Mouse (Mus musculus) megakaryocyte progenitor cell, adult 5-6 weeks (primary cell): ENCODE data around the gene Kif1bp. TPM values are rescaled to one million over a fixed set of nuclear protein-coding genes. Genes with fewer than 3 reads are reported as not detected.
"Not testable (repeated sequence)": the region's sequence is repeated elsewhere in the genome, so short reads cannot be mapped to it uniquely, and the experiment has no call there.

ENCODE experiments used
- ATAC-seq: replicated peaks from 2 replicates; pipeline ENCODE4 v1.8.0; 2016; ENCODE audit warnings: mild to moderate bottlenecking, moderate TSS enrichment, inconsistent platforms; ENCODE audit not compliant: poor library complexity
- total RNA-seq, 2 experiments: library from RNA; stranded (forward) in 1 of 2; stranded (reverse) in 1 of 2; fragments of 157-497, 149-512 nt in 1 of 2; fragments of 200-1000 nt in 1 of 2; gene quantifications; 2 replicates each; pipeline versions ENCODE4 v1.2.3 to v1.2.4; 2015 to 2017

Kif1bp gene
- total RNA-seq, 2 experiments from 2014 or later: 19.4 to 26.5 TPM

DNA sequence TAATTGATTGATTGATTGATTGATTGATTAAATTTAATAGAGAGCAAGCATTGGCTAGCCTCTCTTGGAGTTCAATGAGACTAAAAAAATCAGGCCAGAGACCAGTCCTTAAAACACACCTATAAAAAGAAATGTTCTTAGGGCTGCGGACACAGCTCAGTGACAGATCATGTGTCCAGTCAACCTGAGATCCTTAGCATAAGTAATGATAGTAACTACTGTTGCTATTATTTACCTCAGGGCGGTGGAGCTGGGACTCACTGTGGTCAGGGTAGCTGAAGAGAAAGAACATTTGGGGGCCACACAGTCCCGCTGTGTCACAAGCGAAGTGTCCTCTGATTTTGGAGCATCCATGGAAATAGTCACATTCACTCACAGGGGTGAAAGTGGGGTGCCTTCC lies 65.4 kb downstream of the Kif1bp start:
- no peak for ATAC-seq

DNA sequence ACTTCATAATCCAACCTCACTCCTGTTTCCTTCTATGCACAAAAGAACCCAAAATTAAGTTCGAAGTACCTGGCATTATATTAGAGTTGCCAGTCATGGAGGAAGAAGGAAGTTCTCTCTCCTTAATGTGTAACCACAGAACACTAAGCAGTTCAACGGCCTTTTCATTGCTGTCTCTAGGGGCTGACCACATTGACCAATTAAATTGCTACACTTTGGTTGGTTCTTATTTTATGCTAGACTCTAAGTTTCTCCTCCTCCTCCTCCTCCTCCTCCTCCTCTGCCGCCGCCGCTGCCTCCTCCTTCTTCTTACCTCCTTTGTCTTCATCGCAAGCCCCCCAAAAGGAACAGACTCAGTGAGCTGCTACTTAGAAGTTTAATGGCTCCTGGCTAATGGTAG lies 66.7 kb downstream of the Kif1bp start:
- ATAC-seq: peak; percentile 46

DNA sequence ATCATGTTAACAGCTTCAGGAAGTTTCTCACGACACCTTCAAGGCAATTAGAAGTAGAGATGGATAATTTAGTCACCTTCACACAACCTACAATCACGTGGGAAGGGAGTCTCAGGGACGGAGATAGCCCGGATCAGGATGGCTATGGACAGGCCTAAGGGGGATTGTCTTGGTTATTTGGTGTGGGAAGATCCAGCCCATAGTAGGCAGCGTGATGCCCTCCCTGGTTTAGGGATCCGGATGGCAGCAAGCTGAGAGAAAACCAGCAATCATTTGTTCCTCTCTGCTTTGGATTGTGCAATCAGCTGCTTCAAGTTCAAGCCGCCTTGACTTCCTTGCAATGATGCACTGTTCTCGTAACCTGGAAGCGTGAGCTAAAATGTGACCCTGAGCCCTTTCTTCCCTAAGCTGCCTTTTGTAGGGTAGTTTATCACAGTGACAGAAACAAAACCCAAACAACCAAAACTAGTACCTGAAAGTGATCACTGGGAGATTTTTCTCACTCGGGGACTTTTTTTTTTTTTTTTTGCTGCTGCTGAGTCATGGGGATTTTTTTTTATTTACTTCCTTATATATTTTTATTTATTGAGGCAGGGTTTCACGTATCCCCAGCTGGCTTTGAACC lies 69.1 kb downstream of the Kif1bp start:
- ATAC-seq: peak; percentile 8

- ATAC-seq: 0 out of 2 replicates have a peak, but pooled peaks have one; percentile 2
Measured at GRCm38 (mm10) chr10:62508459-62508858, 69.8 kb downstream of the Kif1bp start.

GRCm38 (mm10) chr10:62507591-62508308 lies 70.5 kb downstream of the Kif1bp start:
- ATAC-seq: peak; percentile 51

- no peak for ATAC-seq
Measured at GRCm38 (mm10) chr10:62507071-62507470, 71.2 kb downstream of the Kif1bp start.

DNA sequence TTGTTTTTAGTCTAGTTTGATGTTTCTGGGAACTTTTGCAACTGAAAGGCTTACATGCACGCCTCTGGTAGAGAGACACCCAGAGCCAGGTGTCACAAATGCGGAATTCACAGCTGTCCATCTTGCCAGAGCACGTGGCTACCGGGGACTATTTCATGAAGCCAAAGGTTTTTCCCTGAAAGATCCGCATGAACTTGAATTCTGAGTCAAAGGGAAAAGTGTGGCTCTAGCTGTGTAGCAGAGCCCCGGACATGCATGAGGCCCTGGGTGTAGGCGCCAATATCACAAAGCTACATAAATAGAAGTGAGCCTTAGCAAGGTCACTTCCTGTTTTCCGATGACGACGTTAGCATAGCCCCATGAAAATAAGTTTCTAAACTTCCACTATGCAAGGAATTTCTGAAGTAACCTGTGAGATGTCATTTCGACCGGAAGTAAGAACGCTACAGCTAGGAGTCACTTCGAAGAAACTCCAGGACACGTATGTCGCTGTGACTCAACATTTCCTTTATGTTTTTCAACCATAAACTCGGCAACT lies 72.2 kb downstream of the Kif1bp start:
- ATAC-seq: peak; percentile 18

GRCm38 (mm10) chr10:62505224-62505983 lies 72.9 kb downstream of the Kif1bp start:
- ATAC-seq: peak; percentile 2; the same call in 1 of the 2 replicates

DNA sequence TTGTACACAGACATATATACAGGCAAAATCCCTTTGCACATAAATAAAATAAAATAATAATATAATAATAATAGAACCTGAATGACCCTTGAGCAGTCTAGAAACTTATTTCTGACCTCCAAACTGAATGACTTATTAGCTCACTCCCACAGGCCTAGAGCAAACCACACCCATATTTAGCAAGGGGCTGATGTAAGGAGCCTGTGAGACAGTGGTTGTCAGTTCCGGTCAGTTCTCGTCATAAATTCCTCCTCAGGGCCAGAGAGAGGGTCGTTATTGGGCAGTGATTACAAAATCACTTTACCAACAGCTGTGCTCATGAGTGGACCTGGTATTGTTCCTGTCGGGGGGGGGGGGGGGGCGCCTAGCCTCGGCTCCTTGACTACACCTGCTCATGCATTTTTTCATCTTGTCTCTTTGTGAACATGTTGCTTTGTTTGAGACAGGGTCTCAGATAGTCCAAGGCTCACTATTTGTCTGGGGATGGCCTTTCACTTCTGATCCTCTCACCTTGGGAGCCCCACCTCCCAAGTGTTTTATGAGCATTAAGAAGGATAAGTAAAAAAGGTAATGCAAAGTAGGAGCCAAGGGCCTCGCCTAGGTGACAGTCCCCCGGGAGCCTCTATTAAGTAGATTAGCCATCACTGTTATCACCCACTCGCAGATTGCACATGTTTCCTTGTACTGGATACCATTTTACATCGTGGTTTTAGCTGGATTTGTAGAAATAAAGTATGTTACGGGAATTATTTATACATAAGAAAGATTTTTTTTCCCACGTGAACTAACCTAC lies 74.2 kb downstream of the Kif1bp start:
- peak; percentile 6; the same call in 1 of the 2 replicates for ATAC-seq

DNA sequence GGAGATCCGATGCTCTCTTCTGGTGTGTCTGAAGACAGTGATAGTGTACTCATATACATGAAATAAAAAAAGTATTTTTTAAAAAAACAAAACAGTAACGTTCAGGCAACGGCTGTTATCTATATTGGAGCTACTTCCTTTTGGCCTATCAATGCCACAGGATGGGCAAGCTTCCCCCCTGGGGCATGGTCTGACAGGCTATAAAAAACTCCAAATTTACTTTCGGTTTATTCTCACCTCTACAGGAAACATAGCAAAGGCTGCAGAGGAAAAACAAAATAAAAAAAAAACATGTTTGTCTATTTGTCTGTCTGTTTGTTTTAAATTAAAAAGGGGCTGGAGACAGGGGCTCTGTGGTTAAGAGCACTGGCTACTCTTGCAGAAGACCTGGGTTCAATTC lies 74.9 kb downstream of the Kif1bp start:
- peak; percentile 12; the same call in 1 of the 2 replicates for ATAC-seq

DNA sequence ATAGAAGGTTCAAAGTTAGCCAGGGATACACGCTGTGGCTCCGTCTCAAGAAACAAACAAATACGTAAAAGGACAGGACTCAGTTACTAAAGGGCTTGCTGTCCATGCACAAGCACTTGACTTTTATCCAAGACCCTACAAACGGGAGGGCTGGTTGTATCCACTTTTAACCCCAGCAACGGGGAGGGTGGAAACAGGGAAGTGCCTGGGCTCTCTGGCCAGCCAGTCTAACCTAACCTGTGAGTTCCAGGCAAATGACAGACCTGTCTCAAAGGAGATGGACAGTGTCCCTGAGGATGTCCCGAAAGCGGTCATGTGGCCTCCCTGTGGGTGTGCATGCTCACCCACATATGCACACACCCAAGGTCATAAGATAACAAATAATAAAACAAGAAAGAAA lies 76.3 kb downstream of the Kif1bp start:
- ATAC-seq: no peak

- peak; percentile 5; the same call in 1 of the 2 replicates for ATAC-seq
Measured at GRCm38 (mm10) chr10:62500916-62501615, 77.2 kb downstream of the Kif1bp start.

- ATAC-seq: peak; percentile 77
Measured at GRCm38 (mm10) chr10:62500088-62500915, 78.0 kb downstream of the Kif1bp start.

DNA sequence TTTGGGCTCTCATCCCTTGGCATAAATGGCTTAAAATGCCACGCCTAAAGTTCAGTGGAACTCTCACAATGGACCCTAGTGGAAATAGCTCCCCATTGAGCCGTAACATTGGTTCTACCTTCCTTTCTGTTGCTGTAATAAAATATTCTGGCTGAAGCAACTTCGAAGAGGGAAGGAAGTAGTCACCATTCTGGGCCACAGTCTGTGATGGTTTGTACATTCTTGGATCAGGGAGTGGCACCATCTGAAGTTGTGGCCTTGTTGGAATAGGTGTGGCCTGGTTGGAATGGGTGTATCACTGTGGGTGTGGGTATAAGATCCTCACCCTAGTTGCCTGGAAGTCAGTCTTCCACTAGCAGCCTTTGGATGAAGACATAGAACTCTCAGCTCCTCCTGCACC lies 86.6 kb downstream of the Kif1bp start:
- ATAC-seq: not testable (repeated sequence)

Other genes starting within 250 kb of the Kif1bp start
- gene Hk1, start 198.5 kb downstream of the Kif1bp start, total RNA-seq (2015): 30.9 and 37.2 TPM in 2 replicates
- gene Hk1, start 198.5 kb downstream of the Kif1bp start, total RNA-seq (2017): 86.2 and 116 TPM in 2 replicates
- not detected in 2 replicates for gene Hkdc1, start 156.0 kb downstream of the Kif1bp start, total RNA-seq (2015)
- gene Hkdc1, start 156.0 kb downstream of the Kif1bp start, total RNA-seq (2017): not detected in 2 replicates
- 1.6 and 2.0 TPM in 2 replicates for gene 4930507D05Rik, start 129.0 kb downstream of the Kif1bp start, total RNA-seq (2015)
- gene 4930507D05Rik, start 129.0 kb downstream of the Kif1bp start, total RNA-seq (2017): 1.1 and 2.0 TPM in 2 replicates
- 38.1 and 47.5 TPM in 2 replicates for gene Supv3l1, start 128.7 kb downstream of the Kif1bp start, total RNA-seq (2015)
- 41.8 and 46.6 TPM in 2 replicates for gene Supv3l1, start 128.7 kb downstream of the Kif1bp start, total RNA-seq (2017)
- gene Vps26a, start 91.7 kb downstream of the Kif1bp start, total RNA-seq (2015): 64.3 and 75.4 TPM in 2 replicates
- gene Vps26a, start 91.7 kb downstream of the Kif1bp start, total RNA-seq (2017): 78.1 and 84.2 TPM in 2 replicates
- gene Srgn, start 51.0 kb downstream of the Kif1bp start, total RNA-seq (2015): 4,537 and 5,213 TPM in 2 replicates
- gene Srgn, start 51.0 kb downstream of the Kif1bp start, total RNA-seq (2017): 2,549 and 3,020 TPM in 2 replicates
- 115 and 119 TPM in 2 replicates for gene Ddx21, start 23.8 kb upstream of the Kif1bp start, total RNA-seq (2015)
- 148 and 187 TPM in 2 replicates for gene Ddx21, start 23.8 kb upstream of the Kif1bp start, total RNA-seq (2017)
- 112 and 121 TPM in 2 replicates for gene Ddx50, start 72.8 kb upstream of the Kif1bp start, total RNA-seq (2015)
- gene Ddx50, start 72.8 kb upstream of the Kif1bp start, total RNA-seq (2017): 98.4 and 111 TPM in 2 replicates
- gene Stox1, start 147.7 kb upstream of the Kif1bp start, total RNA-seq (2015): 0.90 and 0.99 TPM in 2 replicates
- gene Stox1, start 147.7 kb upstream of the Kif1bp start, total RNA-seq (2017): 0.81 and 1.00 TPM in 2 replicates
- 123 and 174 TPM in 2 replicates for gene Ccar1, start 213.8 kb upstream of the Kif1bp start, total RNA-seq (2015)
- 101 and 138 TPM in 2 replicates for gene Ccar1, start 213.8 kb upstream of the Kif1bp start, total RNA-seq (2017)